Mouse (Mus musculus): ENCODE measurements around the gene Fn3krp.

The Fn3krp gene

DNA sequence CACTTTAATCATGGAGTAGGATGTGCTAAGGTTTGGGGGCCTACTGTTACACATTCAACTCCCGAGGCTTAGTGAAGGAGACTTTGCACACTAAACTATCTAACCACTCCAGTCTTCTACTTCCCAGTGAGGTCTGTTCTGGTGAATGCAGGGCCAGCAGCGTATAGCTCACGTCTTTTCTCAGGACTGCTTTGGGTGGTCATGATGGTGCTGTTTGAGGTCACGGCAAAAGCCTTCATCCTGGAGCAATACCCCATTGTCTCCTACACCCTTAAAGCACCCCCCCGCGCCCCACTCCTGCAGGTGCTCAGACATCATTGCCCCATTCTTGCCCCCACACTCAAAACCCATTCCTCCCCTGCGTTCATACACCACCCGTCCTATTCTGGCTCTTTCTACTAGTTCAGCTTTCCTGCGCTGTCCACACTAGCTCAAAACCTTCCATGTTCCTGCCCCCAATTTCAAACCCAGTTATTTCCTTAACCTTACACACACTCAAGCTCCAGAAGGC, 30.1 kb downstream of the Fn3krp start:
- no peak for DNase-seq

DNA sequence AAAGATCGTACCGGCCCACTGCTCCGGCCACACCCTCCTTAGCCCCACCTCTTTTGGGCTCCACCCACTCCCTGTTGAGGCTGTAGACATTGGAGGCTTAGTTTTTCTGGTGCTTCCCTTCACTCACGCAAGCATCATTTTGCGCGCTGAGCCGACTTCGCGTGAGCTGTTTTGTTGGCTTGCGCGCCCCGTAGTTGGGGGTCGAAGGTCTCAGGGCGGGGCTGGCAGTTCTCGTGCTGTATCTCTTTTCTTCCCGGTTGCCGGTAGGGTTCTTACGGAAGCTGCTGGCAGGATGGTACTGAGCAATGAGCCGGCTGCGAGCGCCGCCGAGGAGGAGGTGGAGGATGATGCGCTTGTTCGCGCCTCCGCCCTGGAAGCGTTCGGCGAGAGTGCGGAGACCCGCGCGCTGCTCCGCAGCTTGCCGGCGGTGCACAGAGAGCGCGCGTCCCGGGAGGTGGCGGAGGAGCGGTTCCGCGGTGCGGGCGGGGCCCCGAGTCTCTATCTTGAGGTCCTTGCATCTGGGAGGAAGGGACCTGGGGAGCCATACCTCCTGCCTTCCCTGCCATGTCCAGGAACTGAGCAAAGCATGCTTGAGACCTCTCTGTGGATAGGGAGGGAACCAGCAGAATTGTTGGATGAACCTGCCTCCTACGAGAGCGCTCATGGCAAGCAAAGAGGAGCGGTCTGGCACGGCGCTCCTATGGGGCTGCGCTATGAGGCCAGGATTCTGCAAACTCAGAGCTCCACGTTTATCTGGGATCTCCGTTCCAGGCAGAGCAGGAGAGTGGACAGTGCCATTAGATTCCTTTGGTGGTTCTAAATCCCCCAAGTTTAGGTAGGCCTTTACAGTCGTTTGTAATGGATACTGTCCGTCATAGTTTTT, 30.8 kb downstream of the Fn3krp start, which contains the start of gene Tbcd:
Gene Tbcd, plus strand, starts transcription at position 197 of the 883 bp plus-strand sequence.
- DNase-seq = peak; percentile 87 to 88

DNA sequence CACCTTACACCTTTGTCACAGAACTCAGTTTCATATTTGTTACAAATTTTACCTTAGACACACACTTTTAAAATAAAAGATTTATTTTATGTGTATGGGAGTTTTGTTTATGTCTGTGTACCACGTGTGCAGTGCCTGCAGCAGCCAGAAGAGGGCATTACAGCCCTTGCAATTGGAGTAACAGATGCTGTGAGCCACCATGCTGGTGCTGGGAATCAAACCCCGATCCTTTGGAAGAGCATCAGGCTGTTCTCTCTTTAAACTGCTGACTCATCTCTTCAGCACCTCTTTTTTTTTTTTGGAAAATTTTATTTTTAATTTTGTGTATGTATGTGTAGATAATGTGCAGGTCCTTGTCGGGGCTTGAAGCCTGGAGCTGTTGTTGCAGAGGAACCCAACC, 36.7 kb downstream of the Fn3krp start:
- no peak for DNase-seq

DNA sequence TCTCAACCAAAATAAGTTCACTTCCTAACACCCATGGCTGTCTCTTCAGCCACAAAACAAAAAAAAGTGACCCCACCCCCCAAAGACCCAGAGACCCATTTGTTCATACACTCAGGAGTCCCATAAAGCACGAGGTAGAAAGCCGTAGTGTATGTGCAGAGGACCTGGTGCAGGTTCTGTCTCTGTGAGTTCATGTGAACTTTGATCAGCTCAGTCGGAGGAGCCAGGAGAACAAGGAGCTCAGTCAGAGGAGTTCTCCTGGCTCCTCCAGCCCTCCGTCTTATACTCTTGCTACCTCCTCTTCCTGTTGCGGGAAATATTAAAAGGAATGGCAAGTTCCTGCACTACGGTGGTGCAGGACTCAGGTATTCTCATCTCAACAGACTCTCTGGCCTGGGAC, 46.2 kb downstream of the Fn3krp start:
- no peak for DNase-seq

DNA sequence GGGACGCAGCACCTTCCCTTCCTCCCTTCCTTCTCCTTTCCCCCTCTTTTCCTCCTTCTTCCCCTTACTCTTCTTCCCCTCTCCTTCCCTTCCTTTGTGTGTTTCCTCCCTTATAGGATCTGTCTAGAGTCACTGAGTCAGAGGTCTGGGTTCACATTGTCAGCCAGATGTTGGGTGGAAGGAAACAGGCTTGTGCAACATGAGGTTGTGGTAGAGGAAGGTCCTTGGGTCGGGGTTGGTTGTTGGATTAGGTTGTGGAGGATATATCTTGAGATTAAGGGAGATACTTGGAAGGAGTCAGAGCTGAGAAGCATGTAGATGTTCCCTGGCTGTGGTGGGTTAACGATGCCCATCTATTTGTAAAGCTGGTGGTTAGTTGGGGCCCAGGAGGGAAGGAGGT, 53.6 kb downstream of the Fn3krp start:
- DNase-seq = no peak

DNA sequence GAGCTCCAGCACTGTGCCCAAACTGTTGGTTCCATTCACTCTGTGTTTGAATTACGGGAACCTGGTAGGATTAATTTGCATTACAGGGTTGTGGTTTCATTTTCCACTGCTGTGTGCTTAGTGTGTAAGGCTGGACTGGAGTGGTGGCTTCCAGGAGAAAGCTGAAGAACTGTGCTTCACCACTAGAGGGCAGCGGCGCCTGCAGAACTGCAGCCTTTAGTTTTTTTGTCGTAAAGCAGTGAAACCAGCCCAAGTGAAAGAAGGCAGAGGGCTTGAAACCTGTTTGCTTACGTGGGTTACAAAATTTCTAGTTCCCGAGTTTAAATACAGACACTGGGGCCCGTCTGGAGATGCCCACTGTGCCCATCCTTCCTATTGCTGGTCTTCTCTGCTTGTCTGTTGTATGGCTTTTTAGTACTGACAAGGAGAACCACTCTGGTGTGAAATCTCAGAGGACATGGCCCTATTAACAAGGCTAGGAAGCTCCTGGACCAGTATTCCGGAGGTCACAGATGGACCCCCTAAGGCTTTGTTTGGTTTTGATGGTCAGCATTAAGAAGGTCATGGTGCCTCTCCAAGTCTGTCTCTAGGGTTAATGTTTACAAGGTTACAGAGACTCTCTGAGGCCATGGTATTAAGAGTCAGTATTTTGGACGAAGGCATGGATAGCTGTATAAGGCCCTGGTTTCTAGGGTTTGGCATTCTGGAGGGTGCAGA, 54.7 kb downstream of the Fn3krp start:
- DNase-seq = peak; percentile 72 to 73

DNA sequence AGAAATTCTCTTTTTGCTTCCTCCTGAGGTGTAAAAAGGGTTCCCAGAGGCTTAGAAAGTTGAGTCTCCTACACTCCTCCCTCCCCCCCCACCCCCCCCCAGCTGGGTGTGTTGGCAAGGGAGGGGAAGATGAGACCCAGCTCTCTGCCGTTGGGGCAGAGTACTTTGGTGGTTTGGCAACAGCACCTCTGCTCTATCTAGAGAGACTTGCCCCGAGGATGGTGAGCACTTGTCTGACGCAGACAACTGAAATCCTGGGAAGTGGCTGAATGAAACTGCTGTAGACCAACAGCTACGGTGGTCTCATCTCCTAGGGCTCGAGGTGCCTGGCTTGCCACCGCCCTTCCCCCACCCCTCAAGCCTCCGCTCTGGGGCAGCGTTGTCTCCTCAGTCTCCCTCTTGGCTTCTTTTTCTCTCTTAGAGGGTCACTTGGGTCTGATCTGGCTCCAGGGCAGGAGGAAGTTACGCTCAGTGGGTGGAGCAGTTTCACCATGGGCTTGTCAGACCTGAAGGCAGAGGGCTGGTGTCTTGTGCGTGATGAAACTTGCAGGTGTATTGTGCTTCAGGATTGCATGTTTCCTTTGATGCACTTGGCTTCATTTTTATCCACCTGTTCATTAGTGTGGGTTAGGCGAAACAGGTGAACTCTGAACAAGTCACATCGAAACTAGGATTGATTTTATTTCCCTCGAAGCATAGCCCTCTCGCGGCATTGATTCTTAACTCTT, 58.4 kb downstream of the Fn3krp start:
- DNase-seq = no peak

Data from B cell, adult 2 months (primary cell).